Mouse (Mus musculus): Measurements from ENCODE around the gene Pop4.
"Not testable (repeated sequence)": the region's sequence is repeated elsewhere in the genome, so short reads cannot be mapped to it uniquely, and the experiment has no call there.

Pop4 gene

DNA sequence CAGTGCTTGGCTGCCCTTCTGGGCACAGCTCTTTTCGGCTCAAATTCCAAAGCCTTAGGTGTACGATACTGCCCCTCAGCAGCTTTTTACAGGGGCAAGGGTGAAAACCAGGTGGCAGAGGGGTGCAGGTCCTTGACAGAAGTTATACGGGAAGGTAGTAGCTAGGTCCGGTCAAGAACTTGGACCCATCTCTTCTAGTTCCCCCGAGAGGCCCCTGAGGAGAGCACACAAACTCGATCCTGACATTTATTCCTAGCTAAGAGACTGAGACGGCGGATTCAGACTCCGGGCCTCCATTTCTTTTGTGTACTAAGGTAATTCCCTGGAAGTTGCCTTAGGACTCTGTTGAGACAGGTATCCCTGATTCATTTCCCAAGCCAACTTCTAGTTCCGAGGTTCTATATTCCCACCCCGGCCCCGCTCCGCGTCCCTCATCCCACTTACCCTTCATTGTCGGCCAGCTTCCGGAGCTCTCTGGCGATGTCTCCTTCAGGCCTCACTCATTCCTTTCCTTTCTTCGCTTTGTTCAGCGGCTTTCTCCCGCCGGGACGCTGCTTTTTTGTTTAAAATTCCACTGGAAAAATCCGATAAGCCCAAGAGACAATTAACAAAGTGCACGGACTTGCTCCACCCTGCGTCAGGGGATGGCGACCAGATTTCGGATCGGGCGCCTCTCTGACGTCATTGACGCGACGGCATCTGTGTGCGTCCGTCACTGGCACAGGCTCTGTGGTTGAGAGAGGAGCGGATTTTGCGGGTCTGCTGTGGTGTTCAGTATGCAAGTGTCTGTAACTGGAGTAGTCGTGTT, at the start of gene Pop4:
Pop4 (minus strand) TSS at position 721 of the 808 bp plus-strand sequence.
- peak; percentile 94 for DNase-seq

GRCm38 (mm10) chr7:38320641-38321040, 49.4 kb upstream of the Pop4 start:
- no peak for DNase-seq

DNA sequence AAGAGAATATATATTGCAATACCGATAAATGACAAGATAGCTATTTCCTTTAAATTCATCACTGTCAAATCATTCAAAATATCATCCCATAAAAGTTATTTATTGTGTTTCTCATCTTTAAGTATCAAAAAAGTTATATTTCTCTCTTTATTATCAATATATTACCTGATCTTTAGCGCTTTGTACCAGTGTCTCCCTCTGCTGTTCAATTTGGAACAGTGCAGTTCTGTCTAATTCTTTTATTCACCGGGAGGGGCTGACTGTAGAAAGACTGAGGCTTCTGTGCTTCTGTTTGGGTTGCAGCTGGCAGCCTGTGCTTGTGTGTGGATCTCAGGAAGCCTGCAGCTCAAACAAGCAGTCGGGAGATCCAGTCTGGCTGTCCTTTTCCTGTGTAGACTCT, 11.0 kb upstream of the Pop4 start:
- DNase-seq = not testable (repeated sequence)

- no peak for DNase-seq
These were observed 1.3 kb upstream of the Pop4 start for GRCm38 (mm10) chr7:38272551-38272950.

DNA sequence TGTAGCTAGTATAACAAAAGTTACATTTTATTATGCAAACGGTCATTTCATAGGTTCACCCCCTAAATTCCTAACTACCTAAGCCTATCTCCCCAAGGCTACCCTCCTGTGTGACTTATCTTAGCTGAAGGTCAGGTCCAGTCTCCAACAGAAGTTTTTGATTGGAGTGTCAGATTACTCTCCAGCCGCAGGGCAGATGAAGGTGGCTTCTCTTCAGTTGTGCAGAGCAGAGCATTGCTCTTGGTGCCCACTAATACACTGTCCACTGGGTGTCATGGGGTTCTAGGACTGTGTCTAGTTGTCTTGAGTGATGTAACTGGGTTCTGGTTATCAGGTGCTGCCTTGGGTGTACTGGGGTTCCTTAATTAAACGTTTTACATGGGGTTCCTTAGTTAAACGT, 636 bp upstream of the Pop4 start:
- DNase-seq = no peak

DNA sequence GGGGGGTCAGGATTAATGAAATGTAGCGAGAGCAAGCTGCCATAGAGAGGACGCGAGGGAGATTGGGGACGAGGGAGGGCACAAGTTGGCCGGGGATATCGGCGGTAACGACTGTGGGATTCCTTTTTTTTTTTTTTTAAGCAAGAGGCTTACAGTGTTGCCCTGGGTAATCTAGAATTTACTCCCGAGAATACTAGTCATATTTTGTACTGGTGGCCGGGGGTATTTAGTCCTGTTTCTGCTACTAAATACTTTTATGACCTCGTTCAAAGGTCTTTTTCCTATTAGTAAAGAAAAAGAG, 238 bp upstream of the Pop4 start:
- no peak for DNase-seq

DNA sequence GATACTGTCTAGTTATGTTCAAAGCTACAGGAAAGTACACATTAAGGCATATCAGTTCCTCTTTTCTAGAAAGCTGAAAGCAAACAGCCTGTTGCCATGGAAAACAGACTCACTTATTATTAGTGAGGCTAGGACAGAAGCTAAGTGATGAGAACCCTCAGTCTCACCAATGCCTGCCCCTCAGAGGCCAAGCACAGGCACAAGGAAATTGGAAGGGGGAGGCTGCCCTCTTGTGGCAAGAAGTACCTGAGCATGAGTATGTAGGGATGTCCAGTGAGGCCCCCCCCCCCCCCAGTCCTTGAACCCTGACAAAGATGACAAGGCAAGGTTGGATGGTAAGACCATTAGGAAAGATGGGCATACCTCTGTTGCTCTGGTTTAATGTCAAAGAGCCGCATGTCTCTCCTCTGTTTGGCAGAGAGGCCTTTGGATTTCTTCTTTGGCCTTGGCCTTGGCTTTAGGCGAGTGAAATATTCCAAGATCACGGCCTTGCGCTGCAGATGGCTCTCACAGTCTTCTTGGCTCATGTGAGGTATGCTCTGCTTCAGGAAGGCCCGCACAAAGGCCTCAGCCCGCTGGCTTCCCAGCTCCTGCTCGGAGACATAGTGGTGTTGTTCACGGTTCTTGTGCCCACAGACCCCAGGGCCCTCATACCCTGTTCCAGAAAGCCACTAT, 4.1 kb downstream of the Pop4 start:
- DNase-seq = peak; percentile 48

DNA sequence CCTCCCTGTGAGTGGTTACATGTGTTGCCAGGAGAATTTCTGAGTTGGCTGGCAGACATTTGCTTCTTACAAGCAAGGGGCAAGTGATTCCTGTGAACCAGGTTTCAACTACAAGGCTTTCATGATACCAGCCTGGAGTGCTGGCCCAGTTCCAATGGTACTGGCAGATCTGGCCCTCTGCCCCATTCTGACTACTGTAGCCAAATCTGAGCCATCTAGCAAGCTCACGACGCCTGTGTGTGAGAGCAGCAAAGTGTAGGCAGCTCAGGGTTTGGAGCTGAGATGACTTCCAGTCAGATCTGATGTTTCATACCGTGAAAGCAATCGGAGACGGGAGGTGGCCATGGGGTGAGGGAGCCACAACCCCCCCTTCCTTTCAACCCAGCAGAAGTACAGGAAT, 8.8 kb downstream of the Pop4 start:
- DNase-seq = no peak

GRCm38 (mm10) chr7:38259631-38260030, 11.6 kb downstream of the Pop4 start:
- no peak for DNase-seq

DNA sequence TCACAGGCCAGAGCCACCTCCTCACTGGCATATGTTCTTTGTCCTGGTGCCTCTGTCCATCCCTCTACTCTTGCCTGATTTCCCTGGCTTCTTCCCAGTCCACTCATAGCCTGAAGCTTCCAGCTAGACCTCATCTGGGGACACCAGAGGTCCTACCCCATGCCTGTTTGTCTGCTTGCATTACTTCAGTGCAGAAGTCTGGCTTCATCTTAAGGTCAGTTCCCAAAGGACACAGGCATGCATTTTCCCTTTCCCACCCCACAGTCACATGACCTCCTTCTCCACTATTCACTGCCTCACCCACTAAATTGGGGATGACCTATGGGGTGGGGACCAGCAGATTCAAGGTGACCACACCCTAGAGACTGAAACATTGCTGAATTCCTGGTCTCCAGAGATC, 17.8 kb downstream of the Pop4 start:
- DNase-seq = no peak

- peak; percentile 38 for DNase-seq
These were observed 19.6 kb downstream of the Pop4 start for GRCm38 (mm10) chr7:38251494-38252216.

- no peak for DNase-seq
These were observed 28.8 kb downstream of the Pop4 start for GRCm38 (mm10) chr7:38242417-38242816.

GRCm38 (mm10) chr7:38237140-38237539, 34.1 kb downstream of the Pop4 start:
- DNase-seq = no peak

DNA sequence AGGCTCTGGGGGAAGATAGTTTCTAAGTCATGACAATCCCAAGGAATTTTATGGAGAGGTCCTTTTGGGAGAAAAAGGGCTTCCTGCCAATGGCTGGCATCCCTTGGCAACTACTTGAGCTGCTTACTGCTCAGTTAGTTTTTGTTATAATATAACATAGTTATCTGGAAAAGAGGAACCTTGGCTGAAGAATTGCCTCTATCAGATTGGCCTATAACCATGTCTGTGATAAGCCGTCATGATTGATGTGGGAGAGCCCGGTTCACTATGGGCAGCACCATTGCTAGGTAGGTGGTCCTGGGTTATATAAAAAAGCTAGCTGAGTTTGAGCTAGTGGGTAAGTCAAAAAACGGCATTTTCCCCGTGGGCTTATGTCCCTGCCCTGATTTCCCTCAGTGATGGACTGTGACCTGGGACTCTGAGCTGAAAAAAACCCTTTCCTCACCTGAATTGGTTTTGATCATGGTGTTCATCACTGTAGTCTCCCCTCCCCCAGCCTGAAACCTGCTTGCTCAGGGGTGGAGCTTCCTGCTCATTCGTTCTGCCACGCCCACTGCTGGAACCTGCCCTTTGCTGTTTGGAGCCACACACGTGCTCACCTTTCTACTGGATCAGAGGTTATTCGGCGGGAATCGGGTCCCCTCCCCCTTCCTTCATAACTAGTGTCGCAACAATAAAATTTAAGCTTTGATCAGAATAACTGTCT, 34.7 kb downstream of the Pop4 start:
- DNase-seq = no peak

DNA sequence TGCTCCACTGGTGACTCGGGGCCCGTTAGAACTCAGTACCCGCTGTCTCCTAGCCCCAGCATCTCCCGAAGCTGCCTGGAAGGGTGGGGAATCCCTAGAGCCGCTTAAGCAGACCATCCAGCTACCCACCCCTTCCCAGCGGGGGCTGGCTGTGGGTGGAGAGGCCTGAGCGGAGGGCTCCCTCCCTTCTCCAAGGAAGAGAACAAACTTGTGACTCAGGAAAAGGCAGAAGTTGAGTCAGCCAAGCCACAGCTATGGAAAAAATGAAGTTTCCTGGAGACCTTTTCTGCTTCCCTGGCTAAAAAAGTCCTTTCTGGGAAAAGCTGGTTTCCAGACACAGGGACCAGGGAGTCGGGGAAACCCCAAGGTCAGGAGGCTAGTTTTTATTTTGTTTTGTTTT, 40.9 kb downstream of the Pop4 start:
- DNase-seq = peak; percentile 60

DNA sequence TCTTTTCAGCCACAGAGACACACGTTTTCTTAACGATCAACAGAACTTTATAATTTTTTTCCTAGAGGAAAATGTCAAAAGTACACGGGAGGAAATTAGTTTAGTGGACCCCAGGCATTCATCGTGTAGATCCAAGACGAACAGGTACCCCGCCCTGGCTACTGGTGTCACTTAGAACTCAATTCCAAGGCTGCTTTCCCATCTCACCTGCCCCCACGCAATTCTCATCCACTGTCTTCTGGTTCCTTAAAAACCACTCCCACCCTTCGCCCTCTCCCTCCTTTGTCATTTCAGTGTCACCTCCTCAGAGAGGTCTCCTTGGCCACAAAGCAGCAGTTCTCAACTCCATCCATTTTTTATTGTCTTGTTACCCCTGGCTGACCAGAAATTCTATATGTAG, 42.9 kb downstream of the Pop4 start:
- no peak for DNase-seq

GRCm38 (mm10) chr7:38227900-38228298, 43.3 kb downstream of the Pop4 start, which contains the start of gene Plekhf1:
Gene Plekhf1, minus strand, starts transcription at chr7:38228016.
- DNase-seq = peak; percentile 96

GRCm38 (mm10) chr7:38227181-38227899, 43.9 kb downstream of the Pop4 start:
- DNase-seq = peak; percentile 92

DNA sequence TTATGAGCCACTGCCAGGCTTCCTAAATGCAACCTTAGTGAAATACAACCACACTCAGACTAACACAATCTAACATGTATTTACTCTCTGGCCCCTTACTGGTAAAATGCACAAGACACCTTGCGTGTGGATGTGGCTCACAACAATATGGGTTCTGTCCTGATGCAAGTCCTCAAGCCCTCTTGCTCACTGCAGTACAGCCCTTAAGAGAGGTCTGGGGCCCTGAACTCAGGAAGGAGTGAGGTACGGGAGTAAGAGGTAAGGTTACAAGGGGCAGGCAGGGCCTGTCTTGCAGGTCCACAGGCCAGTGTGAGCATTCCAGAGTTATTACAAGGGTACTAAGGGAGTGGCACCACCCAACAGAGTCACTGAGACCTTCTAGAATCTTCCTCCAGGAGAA, 45.0 kb downstream of the Pop4 start:
- DNase-seq = no peak

DNA sequence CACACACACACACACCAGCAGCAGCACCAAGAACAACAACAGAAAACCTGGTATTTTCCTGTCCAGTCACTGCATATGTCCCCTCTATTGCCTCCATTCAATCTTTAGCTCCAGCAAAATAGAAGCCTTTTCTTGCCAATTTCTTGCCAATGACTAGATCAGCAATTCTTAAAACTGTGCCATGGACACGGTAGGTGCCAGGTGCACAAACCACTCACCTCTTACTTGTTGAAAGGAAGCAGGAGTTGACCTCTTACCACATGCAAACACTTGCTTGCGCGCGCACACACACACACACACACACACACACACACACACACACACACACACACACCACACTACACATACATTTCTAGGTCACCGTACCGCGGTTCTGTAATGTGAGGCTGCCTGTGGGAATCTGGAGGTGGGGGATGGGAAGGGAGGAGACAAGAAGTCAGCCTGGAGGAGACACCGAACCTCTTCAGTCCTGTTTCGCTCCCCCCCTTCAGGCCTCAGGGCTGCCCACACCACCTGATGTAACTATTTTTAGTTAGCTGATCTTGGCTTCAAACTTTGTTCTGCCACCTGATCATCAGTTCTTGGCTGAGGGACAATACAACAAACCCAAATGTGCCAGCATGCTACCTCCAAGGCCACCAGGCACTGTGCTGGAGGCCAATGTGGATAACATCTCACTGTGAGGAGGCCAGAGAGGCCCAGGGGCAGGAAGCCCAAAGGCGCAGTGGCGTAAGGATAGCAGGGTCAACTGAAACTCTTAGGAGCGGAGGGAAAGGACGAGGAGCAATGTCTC, 46.5 kb downstream of the Pop4 start:
- DNase-seq = no peak

DNA sequence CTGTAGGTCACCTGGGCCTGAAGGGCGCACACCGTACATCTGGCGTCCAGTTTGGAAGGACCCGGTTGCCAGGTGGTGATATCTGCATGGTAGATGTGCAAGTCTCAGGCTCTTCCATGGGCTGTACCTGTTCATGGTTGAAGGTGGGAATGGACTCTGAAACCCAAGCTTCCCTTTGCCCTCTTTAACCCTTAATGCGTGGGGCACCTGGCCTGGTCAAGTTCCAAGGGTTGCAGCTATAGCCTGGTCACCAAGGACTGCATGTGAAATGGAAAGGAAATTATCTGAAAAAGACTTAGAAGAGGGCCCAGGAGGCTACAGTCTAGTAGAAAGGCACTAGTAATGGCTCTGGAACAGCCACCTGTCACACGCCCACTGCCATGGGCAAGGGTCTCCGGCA, 50.4 kb downstream of the Pop4 start:
- DNase-seq = no peak

DNA sequence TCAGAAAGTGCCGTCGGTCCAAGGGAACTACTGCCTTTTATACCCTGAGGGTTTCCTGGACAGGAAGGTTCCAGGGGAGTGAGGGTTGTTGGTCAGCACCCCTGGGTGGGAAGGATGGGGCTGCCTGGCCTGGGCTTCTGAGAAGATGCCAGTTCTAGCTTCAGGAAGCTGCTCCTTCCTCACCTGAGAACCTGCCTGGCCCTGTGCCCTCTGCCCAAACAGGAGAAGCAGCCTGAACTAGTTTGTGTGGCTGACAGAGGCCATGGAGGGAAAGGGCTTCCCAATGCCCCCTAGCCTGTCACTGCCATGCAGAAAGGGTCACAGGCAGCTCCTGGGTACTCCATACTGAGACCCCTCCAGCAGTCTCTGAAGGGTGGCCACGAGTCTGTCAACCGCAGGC, 51.7 kb downstream of the Pop4 start:
- no peak for DNase-seq
